Mouse (Mus musculus) hindbrain, embryonic 14.5 days (tissue): ENCODE data around the gene Pard3b. TPM values are rescaled to one million over a fixed set of nuclear protein-coding genes. Genes with fewer than 3 reads are reported as not detected.

Experiments
- ATAC-seq: fragments of 200-750 bp; cut with Nextera tagmentation; 2 replicates; pipeline ENCODE4 v1.8.0; 2017; ENCODE audit warnings: moderate number of reproducible peaks, mild to moderate bottlenecking, moderate TSS enrichment, moderate library complexity; ENCODE audit not compliant: low FRiP score
- DNase-seq: peaks from one replicate; pipeline ENCODE4 v3.0.0-alpha.2; 2015; ENCODE audit warnings: low spot score
- H3K27ac ChIP-seq: fragments of 300-500 bp; sonication (generic); 2 replicates; pipeline ENCODE4 v1.5.1; 2014; ENCODE audit warnings: mild to moderate bottlenecking, moderate library complexity
- H3K27me3 ChIP-seq: fragments of 300-500 bp; sonication (generic); 2 replicates; pipeline ENCODE4 v1.6.1; 2014; ENCODE audit warnings: mild to moderate bottlenecking, low read length, mixed read lengths; ENCODE audit not compliant: control insufficient read depth, insufficient read depth
- H3K36me3 ChIP-seq: fragments of 300-500 bp; sonication (generic); replicated peaks from 2 replicates; pipeline ENCODE4 v1.6.1; 2014; ENCODE audit not compliant: control insufficient read depth, insufficient read depth
- H3K4me1 ChIP-seq: fragments of 300-500 bp; sonication (generic); replicated peaks from 2 replicates; pipeline ENCODE4 v1.6.1; 2014; ENCODE audit warnings: antibody characterized with exemption, low read length, mixed read lengths; ENCODE audit not compliant: control insufficient read depth, insufficient read depth
- H3K4me2 ChIP-seq: fragments of 300-500 bp; sonication (generic); replicated peaks from 2 replicates; pipeline ENCODE4 v1.6.1; 2014; ENCODE audit warnings: mild to moderate bottlenecking, moderate library complexity
- H3K4me3 ChIP-seq: fragments of 300-500 bp; sonication (generic); replicated peaks from 2 replicates; pipeline ENCODE4 v1.5.1; 2014; ENCODE audit warnings: mild to moderate bottlenecking, low read length
- H3K9ac ChIP-seq: fragments of 300-500 bp; sonication (generic); 2 replicates; pipeline ENCODE4 v1.6.1; 2014
- H3K9me3 ChIP-seq: fragments of 300-500 bp; sonication (generic); 2 replicates; pipeline ENCODE4 v1.6.1; 2016; ENCODE audit warnings: low read length; ENCODE audit not compliant: control insufficient read depth
- WGBS: fragments of 180-500 bp; shearing (Covaris S2); extraction: QIAGEN DNeasy Blood & Tissue Kit; methylation state at CpG from one replicate; pipeline ENCODE4 v1.1.7; 2014; 5-methylcytosine and 5-hydroxymethylcytosine counted together
- polyA plus RNA-seq: library from polyadenylated mRNA; unstranded; fragments of >200 nt; fragmentation: Nextera tagmentation; extraction: Ambion mirVana; gene quantifications from 2 replicates; pipeline ENCODE4 v1.2.1, GENCODE M21; 2014

Gene Pard3b
- polyA plus RNA-seq, 1 experiment from 2014 or later: 12.3 TPM

GRCm38 (mm10) chr1:61879706-61880470 is 241.3 kb downstream of the Pard3b start:
- 57% methylated on average over 6 of the region's 6 CpGs for WGBS
- no peak for DNase-seq
- ATAC-seq: no peak
- H3K9me3 ChIP-seq: no peaks in the 10 kb centered on the region
- no peak overlapping the region for H3K4me3 ChIP-seq
- no peak overlapping the region for H3K9ac ChIP-seq
- no peaks in the 10 kb centered on the region for H3K4me1 ChIP-seq
- no peaks in the 10 kb centered on the region for H3K36me3 ChIP-seq
- no peak overlapping the region for H3K4me2 ChIP-seq
- H3K27me3 ChIP-seq: no peaks in the 10 kb centered on the region
- H3K27ac ChIP-seq: no peak overlapping the region

- H3K4me1 ChIP-seq: no peaks in the 10 kb centered on the region
- no peaks in the 10 kb centered on the region for H3K27me3 ChIP-seq
- no peak overlapping the region for H3K27ac ChIP-seq
- H3K9ac ChIP-seq: no peak overlapping the region
- no peak for DNase-seq
- H3K36me3 ChIP-seq: no peaks in the 10 kb centered on the region
- no peak for ATAC-seq
- H3K9me3 ChIP-seq: no peaks in the 10 kb centered on the region
- no peak overlapping the region for H3K4me3 ChIP-seq
- WGBS: 76% methylated on average over 4 of the region's 4 CpGs
- H3K4me2 ChIP-seq: no peak overlapping the region
Observed at GRCm38 (mm10) chr1:61896048-61896447, 257.4 kb downstream of the Pard3b start.

- Histone ChIP-seq H3K4me2 (no peak overlapping the region), H3K27me3 (no peaks in the 10 kb centered on the region), H3K9ac (no peak overlapping the region), H3K4me3 (no peak overlapping the region), H3K36me3 (no peaks in the 10 kb centered on the region), H3K4me1 (no peaks in the 10 kb centered on the region), H3K9me3 (no peaks in the 10 kb centered on the region), H3K27ac (no peak overlapping the region)
- 82% methylated on average over 4 of the region's 4 CpGs for WGBS
- ATAC-seq (no peak), DNase-seq (no peak)
Observed at GRCm38 (mm10) chr1:61903271-61904007, 264.8 kb downstream of the Pard3b start.

- H3K9ac ChIP-seq: no peak overlapping the region
- H3K27ac ChIP-seq: no peak overlapping the region
- no peaks in the 10 kb centered on the region for H3K27me3 ChIP-seq
- no peak overlapping the region for H3K4me2 ChIP-seq
- no peak for DNase-seq
- no peaks in the 10 kb centered on the region for H3K4me1 ChIP-seq
- no peaks in the 10 kb centered on the region for H3K36me3 ChIP-seq
- H3K9me3 ChIP-seq: no peaks in the 10 kb centered on the region
- no peak for ATAC-seq
- 35% methylated on average over 4 of the region's 4 CpGs for WGBS
- H3K4me3 ChIP-seq: no peak overlapping the region
Observed at GRCm38 (mm10) chr1:61904036-61904435, 265.4 kb downstream of the Pard3b start.

GRCm38 (mm10) chr1:61912931-61913330 is 274.3 kb downstream of the Pard3b start:
- no peak overlapping the region for H3K4me3 ChIP-seq
- H3K4me2 ChIP-seq: no peak overlapping the region
- H3K4me1 ChIP-seq: no peaks in the 10 kb centered on the region
- peak; percentile 53 for DNase-seq
- H3K27ac ChIP-seq: 0 out of 2 replicates have a peak overlapping the region, but pooled peaks have one; percentile 50
- H3K36me3 ChIP-seq: no peaks in the 10 kb centered on the region
- no peak overlapping the region for H3K9ac ChIP-seq
- H3K9me3 ChIP-seq: no peaks in the 10 kb centered on the region
- 30% methylated on average over 2 of the region's 2 CpGs for WGBS
- no peaks in the 10 kb centered on the region for H3K27me3 ChIP-seq
- no peak; the same call in 1 of the 2 replicates for ATAC-seq

GRCm38 (mm10) chr1:61924958-61925357 is 286.3 kb downstream of the Pard3b start:
- Histone ChIP-seq H3K9ac (no peak overlapping the region), H3K36me3 (no peaks in the 10 kb centered on the region), H3K4me2 (no peak overlapping the region), H3K9me3 (no peaks in the 10 kb centered on the region), H3K4me3 (no peak overlapping the region), H3K27me3 (no peaks in the 10 kb centered on the region), H3K4me1 (0 out of 2 replicates have a peak, but pooled peaks cover 9% of the 10 kb centered on the region), H3K27ac (no peak overlapping the region)
- no peak for ATAC-seq
- WGBS: 15% methylated on average over 2 of the region's 2 CpGs
- DNase-seq: peak; percentile 72

GRCm38 (mm10) chr1:61925541-61925940 is 286.9 kb downstream of the Pard3b start:
- no peak for ATAC-seq
- Histone ChIP-seq H3K27ac (no peak overlapping the region), H3K9ac (no peak overlapping the region), H3K4me3 (no peak overlapping the region), H3K4me2 (no peak overlapping the region), H3K36me3 (no peaks in the 10 kb centered on the region), H3K27me3 (no peaks in the 10 kb centered on the region), H3K4me1 (0 out of 2 replicates have a peak, but pooled peaks cover 9% of the 10 kb centered on the region), H3K9me3 (no peaks in the 10 kb centered on the region)
- no peak for DNase-seq
- 58% methylated on average over 5 of the region's 5 CpGs for WGBS

- no peaks in the 10 kb centered on the region for H3K9me3 ChIP-seq
- H3K36me3 ChIP-seq: no peaks in the 10 kb centered on the region
- H3K9ac ChIP-seq: no peak overlapping the region
- 42% methylated on average over 7 of the region's 7 CpGs for WGBS
- no peak overlapping the region for H3K4me3 ChIP-seq
- H3K4me2 ChIP-seq: no peak overlapping the region
- ATAC-seq (no peak), DNase-seq (no peak)
- no peaks in the 10 kb centered on the region for H3K27me3 ChIP-seq
- H3K4me1 ChIP-seq: 0 out of 2 replicates have a peak, but pooled peaks cover 9% of the 10 kb centered on the region
- no peak overlapping the region for H3K27ac ChIP-seq
Observed at GRCm38 (mm10) chr1:61928131-61928761, 289.6 kb downstream of the Pard3b start.

- Histone ChIP-seq H3K4me3 (no peak overlapping the region), H3K27me3 (no peaks in the 10 kb centered on the region), H3K27ac (no peak overlapping the region), H3K9ac (no peak overlapping the region), H3K4me2 (no peak overlapping the region), H3K36me3 (no peaks in the 10 kb centered on the region), H3K4me1 (no peaks in the 10 kb centered on the region), H3K9me3 (no peaks in the 10 kb centered on the region)
- ATAC-seq: no peak
- 76% methylated on average over 2 of the region's 2 CpGs for WGBS
- DNase-seq: no peak
Observed at GRCm38 (mm10) chr1:61933574-61933973, 294.9 kb downstream of the Pard3b start.
